Mouse (Mus musculus): ENCODE results near the gene Igdcc3. TPM values are rescaled to one million over a fixed set of nuclear protein-coding genes. Genes with fewer than 3 reads are reported as not detected.

Igdcc3 gene
- polyA plus RNA-seq (2012; rRNA removed), result 0.27 and 0.30 TPM in 2 replicates

DNA sequence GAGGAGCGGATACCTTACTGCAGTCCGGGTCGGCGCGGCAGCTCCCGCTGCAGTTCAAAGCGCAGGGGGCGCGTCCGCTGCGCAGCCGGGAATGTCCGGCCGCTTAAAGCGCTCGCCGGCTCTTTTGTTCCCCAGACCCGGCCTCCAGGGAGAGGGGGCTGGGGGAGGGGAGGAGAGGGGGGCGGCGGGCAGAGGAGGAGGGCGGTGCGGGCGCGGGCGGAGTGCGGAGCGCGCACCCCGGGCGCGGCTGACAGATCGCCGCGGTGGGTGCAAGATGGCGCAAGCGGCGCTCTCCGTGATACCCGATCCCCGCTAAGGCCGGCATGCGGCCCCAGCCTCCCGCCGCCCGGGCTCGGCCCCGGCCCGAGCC, at the start of gene Igdcc3:
Gene Igdcc3 (plus strand): TSS at position 254 of the 370 bp plus-strand sequence.
- Histone ChIP-seq H3K4me1 (ENCODE audit: control insufficient read depth, insufficient read depth, insufficient read length) (peaks cover 8% of the 10 kb centered on the region; the same call in 1 of the 2 replicates), H3K4me3 (ENCODE audit: extremely low read depth, insufficient read depth, insufficient read length) (peak within 1 kb of the TSS; percentile 56), H3K36me3 (ENCODE audit: control insufficient read depth, insufficient read depth, low read length) (no peaks in the 10 kb centered on the region), H3K27me3 (ENCODE audit: control insufficient read depth, insufficient read depth, low read length) (peaks cover 20% of the 10 kb centered on the region), H3K27ac (ENCODE audit: insufficient read depth, low read length) (no peak within 1 kb of the TSS)
- DNase-seq (ENCODE audit: low read depth in 1 of 2, low spot score in 2 of 2), result no peak
- TF ChIP-seq POLR2A (IDR thresholded peaks at IDR 0.05; ENCODE audit: low read depth, low read length) (no peak), CTCF (IDR thresholded peaks at IDR 0.05; ENCODE audit: extremely low read depth, insufficient read depth, insufficient read length, insufficient replicate concordance) (no peak)
- 1% methylated on average over 31 of the region's 48 CpGs for WGBS

GRCm38 (mm10) chr9:65094237-65094636, 46.8 kb upstream of the Igdcc3 start:
- Histone ChIP-seq H3K36me3 (ENCODE audit: control insufficient read depth, insufficient read depth, low read length) (no peaks in the 10 kb centered on the region), H3K4me3 (ENCODE audit: extremely low read depth, insufficient read depth, insufficient read length) (no peak overlapping the region), H3K27me3 (ENCODE audit: control insufficient read depth, insufficient read depth, low read length) (no peaks in the 10 kb centered on the region), H3K4me1 (ENCODE audit: control insufficient read depth, insufficient read depth, insufficient read length) (no peaks in the 10 kb centered on the region), H3K27ac (ENCODE audit: insufficient read depth, low read length) (no peak overlapping the region)
- TF ChIP-seq CTCF (IDR thresholded peaks at IDR 0.05; ENCODE audit: extremely low read depth, insufficient read depth, insufficient read length, insufficient replicate concordance) (no peak), POLR2A (IDR thresholded peaks at IDR 0.05; ENCODE audit: low read depth, low read length) (no peak)
- WGBS, result 87% methylated on average over 6 of the region's 6 CpGs
- no peak for DNase-seq (ENCODE audit: low read depth in 1 of 2, low spot score in 2 of 2)

DNA sequence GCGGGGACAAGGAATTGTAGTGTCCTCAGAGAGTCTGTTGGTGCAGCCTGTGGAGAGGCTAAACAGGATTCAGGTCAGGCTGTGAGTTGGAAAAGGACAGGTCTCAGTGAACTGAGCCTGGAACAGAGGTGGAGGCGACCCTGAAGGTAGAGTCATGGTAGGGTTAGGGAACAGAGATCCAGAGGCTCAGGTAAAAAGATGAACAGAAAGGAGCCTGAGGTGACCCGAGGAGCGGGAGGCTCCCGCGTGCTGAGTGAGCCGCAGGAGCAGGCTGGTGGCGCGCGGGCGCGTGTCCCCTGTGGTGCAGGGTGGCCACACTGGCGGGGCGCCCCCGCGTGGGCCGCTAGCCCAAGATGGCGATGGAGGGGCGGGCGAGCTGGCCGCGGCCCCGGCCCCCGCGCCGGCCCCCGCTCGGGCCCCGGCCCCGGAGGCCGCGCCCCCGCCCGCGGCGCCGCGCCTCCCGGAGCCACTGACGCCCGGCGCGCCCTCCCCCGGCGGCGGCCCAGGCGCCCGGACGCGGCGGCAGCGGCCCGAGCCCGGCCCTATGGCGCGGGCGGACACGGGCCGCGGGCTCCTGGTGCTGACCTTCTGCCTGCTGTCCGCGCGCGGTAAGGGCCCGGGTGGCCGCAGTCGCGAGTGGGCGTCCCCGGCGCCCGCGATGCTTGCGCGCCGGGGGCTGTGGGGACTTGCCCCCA, 39.9 kb upstream of the Igdcc3 start, which contains the start of gene Igdcc4:
Gene Igdcc4 (plus strand): TSS at position 496 of the 695 bp plus-strand sequence.
- Histone ChIP-seq H3K36me3 (ENCODE audit: control insufficient read depth, insufficient read depth, low read length) (no peaks in the 10 kb centered on the region), H3K4me1 (ENCODE audit: control insufficient read depth, insufficient read depth, insufficient read length) (peaks cover 6% of the 10 kb centered on the region), H3K4me3 (ENCODE audit: extremely low read depth, insufficient read depth, insufficient read length) (peak within 1 kb of the TSS; percentile 51), H3K27ac (ENCODE audit: insufficient read depth, low read length) (no peak within 1 kb of the TSS), H3K27me3 (ENCODE audit: control insufficient read depth, insufficient read depth, low read length) (peaks cover 21% of the 10 kb centered on the region)
- 6% methylated on average over 54 of the region's 76 CpGs for WGBS
- TF ChIP-seq POLR2A (IDR thresholded peaks at IDR 0.05; ENCODE audit: low read depth, low read length), result no peak
- TF ChIP-seq CTCF (IDR thresholded peaks at IDR 0.05; ENCODE audit: extremely low read depth, insufficient read depth, insufficient read length, insufficient replicate concordance), result no peak
- DNase-seq (ENCODE audit: low read depth in 1 of 2, low spot score in 2 of 2), result no peak

GRCm38 (mm10) chr9:65101686-65102376, 39.2 kb upstream of the Igdcc3 start:
- 1% methylated on average over 39 of the region's 39 CpGs for WGBS
- no peak for TF ChIP-seq POLR2A (IDR thresholded peaks at IDR 0.05; ENCODE audit: low read depth, low read length)
- TF ChIP-seq CTCF (IDR thresholded peaks at IDR 0.05; ENCODE audit: extremely low read depth, insufficient read depth, insufficient read length, insufficient replicate concordance), result no peak
- no peaks in the 10 kb centered on the region for H3K36me3 ChIP-seq (ENCODE audit: control insufficient read depth, insufficient read depth, low read length)
- peaks cover 21% of the 10 kb centered on the region for H3K27me3 ChIP-seq (ENCODE audit: control insufficient read depth, insufficient read depth, low read length)
- peaks cover 6% of the 10 kb centered on the region for H3K4me1 ChIP-seq (ENCODE audit: control insufficient read depth, insufficient read depth, insufficient read length)
- peak overlapping the region; percentile 51 for H3K4me3 ChIP-seq (ENCODE audit: extremely low read depth, insufficient read depth, insufficient read length)
- no peak overlapping the region for H3K27ac ChIP-seq (ENCODE audit: insufficient read depth, low read length)
- DNase-seq (ENCODE audit: low read depth in 1 of 2, low spot score in 2 of 2), result no peak

DNA sequence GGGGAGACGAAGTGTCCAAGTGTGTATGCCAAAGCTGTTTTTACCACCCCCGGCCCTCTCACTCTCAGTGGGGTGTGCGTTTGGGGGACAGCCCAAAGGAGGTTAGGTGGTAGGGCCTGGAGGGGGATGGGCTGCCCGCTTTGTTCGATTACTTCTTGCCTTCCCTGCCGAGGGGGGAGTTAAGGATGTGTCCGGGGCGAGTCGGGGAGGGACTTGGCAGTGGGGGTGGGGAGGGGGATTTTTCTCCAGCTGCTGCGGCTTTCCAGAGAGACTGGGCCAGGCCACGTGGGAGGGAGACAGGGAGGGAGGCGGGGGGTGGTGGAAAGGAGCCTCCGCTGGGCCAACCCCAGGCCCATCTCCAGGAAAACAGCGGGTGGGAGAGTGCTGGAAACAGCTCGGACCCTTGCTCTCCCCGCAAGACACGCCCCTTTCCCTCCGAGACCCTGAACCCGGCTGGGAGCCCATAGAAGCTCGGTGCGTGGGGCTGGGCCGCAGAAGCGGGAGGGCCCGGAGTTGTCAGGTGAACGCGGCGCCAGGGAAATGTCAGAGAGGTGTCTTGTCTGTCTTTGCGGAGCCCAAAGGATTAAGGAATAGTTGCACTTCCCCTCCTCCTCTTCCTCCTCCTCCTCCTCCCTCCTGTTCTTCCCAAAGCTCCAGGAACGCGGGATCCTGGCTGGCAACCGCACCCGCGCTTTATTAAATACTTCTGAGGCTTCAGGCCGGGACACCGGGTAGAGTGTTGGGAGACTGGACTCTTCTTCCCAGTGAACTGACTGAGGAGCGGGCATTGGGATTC, 38.4 kb upstream of the Igdcc3 start:
- 46% methylated on average over 35 of the region's 36 CpGs for WGBS
- no peak for DNase-seq (ENCODE audit: low read depth in 1 of 2, low spot score in 2 of 2)
- peaks cover 21% of the 10 kb centered on the region for H3K27me3 ChIP-seq (ENCODE audit: control insufficient read depth, insufficient read depth, low read length)
- TF ChIP-seq CTCF (IDR thresholded peaks at IDR 0.05; ENCODE audit: extremely low read depth, insufficient read depth, insufficient read length, insufficient replicate concordance) (no peak), POLR2A (IDR thresholded peaks at IDR 0.05; ENCODE audit: low read depth, low read length) (no peak)
- H3K36me3 ChIP-seq (ENCODE audit: control insufficient read depth, insufficient read depth, low read length), result no peaks in the 10 kb centered on the region
- H3K27ac ChIP-seq (ENCODE audit: insufficient read depth, low read length), result no peak overlapping the region
- peaks cover 6% of the 10 kb centered on the region for H3K4me1 ChIP-seq (ENCODE audit: control insufficient read depth, insufficient read depth, insufficient read length)
- H3K4me3 ChIP-seq (ENCODE audit: extremely low read depth, insufficient read depth, insufficient read length), result peak overlapping the region; percentile 51; the same call in 1 of the 2 replicates

GRCm38 (mm10) chr9:65103173-65103752, 37.7 kb upstream of the Igdcc3 start:
- H3K27ac ChIP-seq (ENCODE audit: insufficient read depth, low read length), result no peak overlapping the region
- peaks cover 21% of the 10 kb centered on the region for H3K27me3 ChIP-seq (ENCODE audit: control insufficient read depth, insufficient read depth, low read length)
- no peak for TF ChIP-seq POLR2A (IDR thresholded peaks at IDR 0.05; ENCODE audit: low read depth, low read length)
- no peak for TF ChIP-seq CTCF (IDR thresholded peaks at IDR 0.05; ENCODE audit: extremely low read depth, insufficient read depth, insufficient read length, insufficient replicate concordance)
- H3K36me3 ChIP-seq (ENCODE audit: control insufficient read depth, insufficient read depth, low read length), result no peaks in the 10 kb centered on the region
- WGBS, result 57% methylated on average over 8 of the region's 8 CpGs
- H3K4me3 ChIP-seq (ENCODE audit: extremely low read depth, insufficient read depth, insufficient read length), result no peak overlapping the region
- DNase-seq (ENCODE audit: low read depth in 1 of 2, low spot score in 2 of 2), result no peak
- peaks cover 6% of the 10 kb centered on the region for H3K4me1 ChIP-seq (ENCODE audit: control insufficient read depth, insufficient read depth, insufficient read length)

All from spleen, adult 2 months (tissue).